Mouse (Mus musculus): ENCODE results near the gene Gm17018. TPM values are rescaled to one million over a fixed set of nuclear protein-coding genes. Genes with fewer than 3 reads are reported as not detected.

Gene Gm17018
- polyA plus RNA-seq, 1 experiment from 2014 or later = 85.7 TPM

DNA sequence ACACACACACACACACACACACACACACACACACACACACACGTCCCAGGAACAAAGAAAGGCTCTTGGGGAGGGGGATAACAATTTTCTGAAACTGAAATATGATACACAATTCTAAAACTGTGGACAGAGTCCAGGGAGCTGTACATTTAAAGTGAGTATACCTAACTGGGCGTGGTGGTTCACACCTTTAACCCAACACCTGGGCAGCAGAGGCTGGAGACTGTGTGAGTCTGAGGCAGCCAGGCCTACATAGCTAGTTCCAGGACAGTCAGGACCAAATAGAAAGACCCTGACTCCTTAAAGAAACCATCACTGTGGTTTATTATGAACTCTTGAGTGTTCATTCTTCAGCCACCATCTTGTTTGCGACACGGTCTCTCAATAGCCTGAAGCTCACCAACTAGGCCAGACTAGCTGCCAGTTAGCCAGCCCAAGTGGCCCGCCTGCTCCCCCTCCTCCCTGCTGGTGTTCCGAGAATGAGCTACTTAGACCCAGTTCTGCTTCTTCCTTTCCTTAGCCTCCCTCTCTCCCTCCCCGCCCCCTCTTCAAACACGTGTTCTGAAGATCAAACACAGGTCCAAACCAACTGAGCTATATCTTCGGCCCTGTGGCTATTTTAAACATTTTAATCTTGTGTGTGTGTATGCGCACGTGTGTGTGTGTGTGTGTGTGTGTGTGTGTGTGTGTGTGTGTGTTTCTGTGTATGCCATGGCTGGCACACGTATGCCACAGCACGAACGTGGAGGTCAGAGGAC lies 59.5 kb downstream of the Gm17018 start:
- Histone ChIP-seq H3K27me3 (replicated peaks; ENCODE audit: control insufficient read depth, insufficient read depth, low read length) (no peaks in the 10 kb centered on the region), H3K9ac (ENCODE audit: low read depth, low read length) (no peak overlapping the region), H3K9me3 (ENCODE audit: control insufficient read depth, low read length) (no peaks in the 10 kb centered on the region), H3K4me1 (ENCODE audit: control insufficient read depth, insufficient read depth, low read depth, low read length) (peaks cover 17% of the 10 kb centered on the region), H3K27ac (ENCODE audit: low read depth, low read length) (no peak overlapping the region), H3K36me3 (ENCODE audit: control insufficient read depth, insufficient read depth, low read length) (no peaks in the 10 kb centered on the region; the same call in 1 of the 2 replicates), H3K4me2 (ENCODE audit: low read length) (no peak overlapping the region), H3K4me3 (ENCODE audit: low read length) (no peak overlapping the region)
- WGBS = 86% methylated on average over 14 of the region's 14 CpGs
- no peak for ATAC-seq

DNA sequence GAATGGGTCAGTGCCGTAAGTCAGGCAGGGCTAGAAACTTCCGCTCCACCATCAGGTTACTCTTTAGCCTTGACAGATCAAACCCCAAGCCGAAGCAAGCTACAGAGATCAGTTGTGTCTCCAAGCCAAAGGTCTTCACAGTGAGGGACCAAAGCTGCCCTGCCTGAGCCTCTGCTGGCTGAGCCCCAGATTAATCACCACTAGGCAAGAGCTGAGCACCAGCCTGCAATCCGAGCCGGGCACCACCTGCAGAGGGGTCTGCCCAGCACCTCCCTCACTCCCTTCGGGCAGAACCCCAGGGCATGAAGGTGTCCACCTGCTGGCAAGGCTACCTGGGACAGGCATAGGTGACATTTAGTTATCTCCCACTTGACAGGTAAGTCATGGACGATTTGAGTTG lies 60.6 kb downstream of the Gm17018 start:
- no peak overlapping the region for H3K27ac ChIP-seq (ENCODE audit: low read depth, low read length)
- WGBS = 65% methylated on average over 7 of the region's 7 CpGs
- no peaks in the 10 kb centered on the region for H3K9me3 ChIP-seq (ENCODE audit: control insufficient read depth, low read length)
- H3K4me1 ChIP-seq (ENCODE audit: control insufficient read depth, insufficient read depth, low read depth, low read length) = peaks cover 6% of the 10 kb centered on the region
- no peak overlapping the region for H3K4me2 ChIP-seq (ENCODE audit: low read length)
- no peak overlapping the region for H3K4me3 ChIP-seq (ENCODE audit: low read length)
- ATAC-seq = no peak
- no peaks in the 10 kb centered on the region for H3K27me3 ChIP-seq (replicated peaks; ENCODE audit: control insufficient read depth, insufficient read depth, low read length)
- H3K36me3 ChIP-seq (ENCODE audit: control insufficient read depth, insufficient read depth, low read length) = no peaks in the 10 kb centered on the region; the same call in 1 of the 2 replicates
- H3K9ac ChIP-seq (ENCODE audit: low read depth, low read length) = no peak overlapping the region

DNA sequence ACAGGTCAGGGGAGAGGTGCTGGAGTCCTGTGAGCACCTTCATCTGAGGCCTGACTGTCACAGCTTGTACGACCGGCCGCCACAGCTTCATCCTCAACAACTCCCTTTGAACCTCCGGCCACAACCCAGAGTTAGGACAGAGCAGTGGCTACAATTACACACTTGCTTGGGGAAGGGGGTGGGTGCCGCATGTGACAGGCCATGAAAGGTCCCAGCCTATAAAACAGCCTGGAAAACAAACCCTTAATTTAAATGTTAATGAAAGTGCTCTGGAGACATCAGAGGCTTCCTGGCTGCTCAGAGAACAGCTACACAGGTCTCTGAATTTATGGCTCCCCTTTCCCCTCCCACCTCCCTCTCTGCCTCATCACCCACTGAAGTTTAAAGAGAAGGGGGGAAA lies 61.7 kb downstream of the Gm17018 start:
- Histone ChIP-seq H3K27ac (ENCODE audit: low read depth, low read length) (no peak overlapping the region), H3K36me3 (ENCODE audit: control insufficient read depth, insufficient read depth, low read length) (no peaks in the 10 kb centered on the region; the same call in 1 of the 2 replicates), H3K9ac (ENCODE audit: low read depth, low read length) (no peak overlapping the region), H3K4me1 (ENCODE audit: control insufficient read depth, insufficient read depth, low read depth, low read length) (no peaks in the 10 kb centered on the region), H3K9me3 (ENCODE audit: control insufficient read depth, low read length) (no peaks in the 10 kb centered on the region), H3K4me3 (ENCODE audit: low read length) (no peak overlapping the region), H3K27me3 (replicated peaks; ENCODE audit: control insufficient read depth, insufficient read depth, low read length) (no peaks in the 10 kb centered on the region), H3K4me2 (ENCODE audit: low read length) (no peak overlapping the region)
- 29% methylated on average over 5 of the region's 5 CpGs for WGBS
- ATAC-seq = no peak

DNA sequence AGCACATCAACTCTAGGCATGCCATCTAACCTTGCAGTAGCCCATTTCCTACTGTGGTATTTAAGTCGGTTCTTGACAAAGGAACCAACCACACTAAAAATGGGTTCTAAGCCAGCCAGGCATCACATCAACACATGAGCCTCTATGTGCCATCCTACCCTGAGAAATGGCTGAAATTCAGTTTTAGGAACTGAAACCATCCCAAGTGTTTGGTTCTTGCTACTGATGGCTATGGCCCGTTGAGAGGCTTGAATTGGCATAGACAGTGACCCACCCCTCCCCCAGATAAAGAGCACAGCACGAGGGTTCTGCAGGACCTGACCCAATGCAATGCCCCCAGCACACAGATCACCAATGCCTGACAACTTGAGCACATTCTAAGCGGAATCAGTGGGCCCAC lies 63.3 kb downstream of the Gm17018 start:
- Histone ChIP-seq H3K36me3 (ENCODE audit: control insufficient read depth, insufficient read depth, low read length) (no peaks in the 10 kb centered on the region; the same call in 1 of the 2 replicates), H3K4me3 (ENCODE audit: low read length) (no peak overlapping the region), H3K9me3 (ENCODE audit: control insufficient read depth, low read length) (no peaks in the 10 kb centered on the region), H3K4me1 (ENCODE audit: control insufficient read depth, insufficient read depth, low read depth, low read length) (no peaks in the 10 kb centered on the region), H3K27ac (ENCODE audit: low read depth, low read length) (no peak overlapping the region), H3K27me3 (replicated peaks; ENCODE audit: control insufficient read depth, insufficient read depth, low read length) (no peaks in the 10 kb centered on the region), H3K4me2 (ENCODE audit: low read length) (no peak overlapping the region), H3K9ac (ENCODE audit: low read depth, low read length) (no peak overlapping the region)
- ATAC-seq = no peak
- 88% methylated on average over 4 of the region's 4 CpGs for WGBS

DNA sequence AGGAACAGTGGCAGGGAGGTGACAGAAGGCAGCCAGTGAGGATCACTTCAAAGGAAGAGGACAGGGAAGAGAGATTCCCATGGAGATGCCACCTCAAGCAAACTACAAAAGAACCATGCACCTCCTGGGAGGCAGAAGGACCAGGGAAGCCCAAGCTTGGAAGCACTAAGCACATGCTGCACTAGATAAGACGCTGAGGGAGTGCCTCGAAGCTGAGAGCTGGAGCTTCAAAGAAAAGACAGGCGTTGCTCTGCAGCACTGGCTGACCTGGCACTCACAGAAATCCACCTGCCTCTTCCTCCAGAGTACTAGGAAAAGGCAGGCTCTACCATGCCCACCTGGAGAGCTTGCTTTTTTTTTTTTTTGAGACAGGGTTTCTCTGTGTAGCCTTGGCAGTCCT lies 66.6 kb downstream of the Gm17018 start:
- Histone ChIP-seq H3K4me3 (ENCODE audit: low read length) (no peak overlapping the region), H3K4me1 (ENCODE audit: control insufficient read depth, insufficient read depth, low read depth, low read length) (no peaks in the 10 kb centered on the region), H3K36me3 (ENCODE audit: control insufficient read depth, insufficient read depth, low read length) (peaks cover 6% of the 10 kb centered on the region; the same call in 1 of the 2 replicates), H3K27ac (ENCODE audit: low read depth, low read length) (no peak overlapping the region), H3K4me2 (ENCODE audit: low read length) (no peak overlapping the region), H3K27me3 (replicated peaks; ENCODE audit: control insufficient read depth, insufficient read depth, low read length) (no peaks in the 10 kb centered on the region), H3K9ac (ENCODE audit: low read depth, low read length) (no peak overlapping the region), H3K9me3 (ENCODE audit: control insufficient read depth, low read length) (no peaks in the 10 kb centered on the region)
- WGBS = 32% methylated on average over 3 of the region's 3 CpGs
- no peak for ATAC-seq

DNA sequence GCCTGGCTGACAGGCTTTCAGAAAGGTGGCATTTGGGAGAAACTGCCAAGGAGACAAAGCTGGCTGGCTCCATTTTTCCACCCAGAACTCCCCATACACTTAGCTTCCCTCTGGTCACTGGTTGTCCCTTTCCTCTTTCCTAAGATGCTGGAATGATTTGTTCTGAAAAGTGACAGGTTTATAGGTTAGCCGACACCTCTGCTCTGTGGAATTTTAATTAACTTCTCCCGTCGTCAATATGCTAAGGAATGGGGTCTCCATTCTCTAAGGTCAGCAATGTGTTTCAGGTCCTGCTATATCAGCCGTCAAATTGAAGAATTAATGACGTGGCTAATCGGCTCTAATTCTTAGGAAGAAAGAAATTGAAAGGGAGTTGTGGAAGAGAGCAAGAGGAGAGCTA lies 68.2 kb downstream of the Gm17018 start:
- H3K36me3 ChIP-seq (ENCODE audit: control insufficient read depth, insufficient read depth, low read length) = peaks cover 7% of the 10 kb centered on the region; the same call in 1 of the 2 replicates
- H3K9me3 ChIP-seq (ENCODE audit: control insufficient read depth, low read length) = no peaks in the 10 kb centered on the region
- H3K4me3 ChIP-seq (ENCODE audit: low read length) = no peak overlapping the region
- H3K9ac ChIP-seq (ENCODE audit: low read depth, low read length) = no peak overlapping the region
- no peak for ATAC-seq
- H3K27ac ChIP-seq (ENCODE audit: low read depth, low read length) = no peak overlapping the region
- WGBS = 44% methylated on average over 6 of the region's 6 CpGs
- no peaks in the 10 kb centered on the region for H3K4me1 ChIP-seq (ENCODE audit: control insufficient read depth, insufficient read depth, low read depth, low read length)
- no peaks in the 10 kb centered on the region for H3K27me3 ChIP-seq (replicated peaks; ENCODE audit: control insufficient read depth, insufficient read depth, low read length)
- no peak overlapping the region for H3K4me2 ChIP-seq (ENCODE audit: low read length)

DNA sequence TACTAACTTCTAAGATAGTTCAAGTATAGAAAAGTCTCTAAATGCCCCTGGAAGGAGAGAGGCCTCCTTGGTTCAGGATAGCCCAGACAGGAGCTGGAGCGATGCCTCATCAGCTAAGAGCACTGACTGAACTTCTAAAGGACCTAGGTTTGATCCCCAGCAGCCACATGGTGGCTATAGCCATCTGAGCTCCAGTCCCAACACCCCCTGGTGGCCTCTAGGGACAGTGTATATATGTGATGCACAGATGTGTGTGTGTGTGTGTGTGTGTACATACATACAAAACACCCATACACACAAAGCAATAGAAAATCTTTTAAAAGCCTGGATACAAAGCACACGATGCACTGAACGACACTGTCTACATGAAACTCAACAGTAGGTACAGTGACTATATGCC lies 68.8 kb downstream of the Gm17018 start:
- Histone ChIP-seq H3K27ac (ENCODE audit: low read depth, low read length) (no peak overlapping the region), H3K36me3 (ENCODE audit: control insufficient read depth, insufficient read depth, low read length) (peaks cover 10% of the 10 kb centered on the region; the same call in 1 of the 2 replicates), H3K9me3 (ENCODE audit: control insufficient read depth, low read length) (no peaks in the 10 kb centered on the region), H3K4me1 (ENCODE audit: control insufficient read depth, insufficient read depth, low read depth, low read length) (no peaks in the 10 kb centered on the region), H3K4me2 (ENCODE audit: low read length) (no peak overlapping the region), H3K9ac (ENCODE audit: low read depth, low read length) (no peak overlapping the region), H3K4me3 (ENCODE audit: low read length) (no peak overlapping the region), H3K27me3 (replicated peaks; ENCODE audit: control insufficient read depth, insufficient read depth, low read length) (no peaks in the 10 kb centered on the region)
- WGBS = 90% methylated on average over 3 of the region's 3 CpGs
- no peak for ATAC-seq

Other genes starting within 250 kb of the Gm17018 start
- 63.4 and 69.2 TPM in 2 replicates for gene Btrc, start 196.9 kb upstream of the Gm17018 start, polyA plus RNA-seq (2015; fragmentation: Nextera tagmentation; extraction: Ambion mirVana)
- 11.1 and 14.6 TPM in 2 replicates for gene Poll, start 84 bp upstream of the Gm17018 start, polyA plus RNA-seq (2015; fragmentation: Nextera tagmentation; extraction: Ambion mirVana)
- 5.3 and 6.7 TPM in 2 replicates for gene Fbxw4, start 99.7 kb downstream of the Gm17018 start, polyA plus RNA-seq (2015; fragmentation: Nextera tagmentation; extraction: Ambion mirVana)
- gene Fgf8, start 182.3 kb downstream of the Gm17018 start, polyA plus RNA-seq (2015; fragmentation: Nextera tagmentation; extraction: Ambion mirVana) = 0.52 and 0.69 TPM in 2 replicates
- gene Npm3, start 189.0 kb downstream of the Gm17018 start, polyA plus RNA-seq (2015; fragmentation: Nextera tagmentation; extraction: Ambion mirVana) = 5.7 and 6.5 TPM in 2 replicates
- gene Mgea5, start 223.2 kb downstream of the Gm17018 start, polyA plus RNA-seq (2015; fragmentation: Nextera tagmentation; extraction: Ambion mirVana) = 63.7 and 68.3 TPM in 2 replicates

Measured in hindbrain, embryonic 16.5 days (tissue).